Mouse (Mus musculus): Measurements from ENCODE around the gene Pdlim1.

DNA sequence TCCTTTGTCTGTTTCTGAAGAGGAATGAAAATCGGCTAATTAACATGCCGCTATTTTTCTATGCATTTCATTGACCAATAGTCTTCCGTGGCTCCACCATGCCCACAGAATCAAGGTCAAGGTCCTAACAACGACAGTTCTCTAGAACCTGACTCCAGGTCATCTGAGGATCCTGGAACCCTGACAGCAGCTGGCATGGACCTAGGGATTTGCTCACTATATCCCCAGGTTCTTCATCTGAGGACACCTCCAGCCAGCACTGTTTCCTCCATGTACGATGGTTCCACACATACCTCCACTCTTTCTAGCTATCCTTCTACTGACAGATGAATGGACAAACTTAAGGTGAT lies 45.9 kb downstream of the Pdlim1 start:
- no peak for TF ChIP-seq CTCF (IDR thresholded peaks at IDR 0.05; ENCODE audit: extremely low read depth, insufficient read depth, low read length)
- no peak for TF ChIP-seq POLR2A (IDR thresholded peaks at IDR 0.05; ENCODE audit: extremely low read depth, insufficient read depth, low read length)
